Mouse (Mus musculus): Measurements from ENCODE around the gene Krt42.
"Not testable (repeated sequence)": the region's sequence is repeated elsewhere in the genome, so short reads cannot be mapped to it uniquely, and the experiment has no call there.

Krt42 gene

GRCm38 (mm10) chr11:100269821-100270332 lies at the start of gene Krt42:
TSS of gene Krt42 (minus strand) at chr11:100269871.
- DNase-seq (ENCODE audit: low spot score in 2 of 2), result no peak

- no peak for DNase-seq (ENCODE audit: low spot score in 2 of 2)
Measured at GRCm38 (mm10) chr11:100318529-100319451, 49.1 kb upstream of the Krt42 start.

- no peak for DNase-seq (ENCODE audit: low spot score in 2 of 2)
Measured at GRCm38 (mm10) chr11:100317826-100318380, 48.2 kb upstream of the Krt42 start.

GRCm38 (mm10) chr11:100315439-100315838 lies 45.8 kb upstream of the Krt42 start:
- no peak for DNase-seq (ENCODE audit: low spot score in 2 of 2)

GRCm38 (mm10) chr11:100313424-100313823 lies 43.8 kb upstream of the Krt42 start:
- DNase-seq (ENCODE audit: low spot score in 2 of 2), result no peak

- DNase-seq (ENCODE audit: low spot score in 2 of 2), result peak; percentile 49 to 56
Measured at GRCm38 (mm10) chr11:100312096-100312679, 42.5 kb upstream of the Krt42 start.

GRCm38 (mm10) chr11:100311656-100312055 lies 42.0 kb upstream of the Krt42 start:
- no peak for DNase-seq (ENCODE audit: low spot score in 2 of 2)

- not testable (repeated sequence) for DNase-seq (ENCODE audit: low spot score in 2 of 2)
Measured at GRCm38 (mm10) chr11:100308672-100309071, 39.0 kb upstream of the Krt42 start.

- no peak for DNase-seq (ENCODE audit: low spot score in 2 of 2)
Measured at GRCm38 (mm10) chr11:100307900-100308299, 38.2 kb upstream of the Krt42 start.

- no peak for DNase-seq (ENCODE audit: low spot score in 2 of 2)
Measured at GRCm38 (mm10) chr11:100301292-100301691, 31.6 kb upstream of the Krt42 start.

GRCm38 (mm10) chr11:100300293-100300692 lies 30.6 kb upstream of the Krt42 start:
- peak; percentile 64 to 66 for DNase-seq (ENCODE audit: low spot score in 2 of 2)

GRCm38 (mm10) chr11:100298274-100299036 lies 28.8 kb upstream of the Krt42 start:
- DNase-seq (ENCODE audit: low spot score in 2 of 2), result peak; percentile 89 to 91

- DNase-seq (ENCODE audit: low spot score in 2 of 2), result no peak
Measured at GRCm38 (mm10) chr11:100297801-100298200, 28.1 kb upstream of the Krt42 start.

- DNase-seq (ENCODE audit: low spot score in 2 of 2), result peak; percentile 81 to 85
Measured at GRCm38 (mm10) chr11:100295308-100295707, 25.6 kb upstream of the Krt42 start.

GRCm38 (mm10) chr11:100292884-100293283 lies 23.2 kb upstream of the Krt42 start:
- no peak for DNase-seq (ENCODE audit: low spot score in 2 of 2)

GRCm38 (mm10) chr11:100290235-100290634 lies 20.6 kb upstream of the Krt42 start:
- DNase-seq (ENCODE audit: low spot score in 2 of 2), result no peak

GRCm38 (mm10) chr11:100288942-100289341 lies 19.3 kb upstream of the Krt42 start:
- DNase-seq (ENCODE audit: low spot score in 2 of 2), result no peak

- no peak for DNase-seq (ENCODE audit: low spot score in 2 of 2)
Measured at GRCm38 (mm10) chr11:100287024-100287423, 17.4 kb upstream of the Krt42 start.

- DNase-seq (ENCODE audit: low spot score in 2 of 2), result no peak
Measured at GRCm38 (mm10) chr11:100284988-100285387, 15.3 kb upstream of the Krt42 start.

- DNase-seq (ENCODE audit: low spot score in 2 of 2), result peak; percentile 68 to 75
Measured at GRCm38 (mm10) chr11:100282549-100282948, 12.9 kb upstream of the Krt42 start.

Measured in right cerebral cortex, adult 2 months (tissue).